Mouse (Mus musculus) testis, adult 2 months (tissue): ENCODE results near the gene Rps6ka5.

Experiments
- CTCF ChIP-seq: fragments of 200-500 bp; IDR thresholded peaks from 2 replicates; pipeline ENCODE4 v1.5.1; 2012; ENCODE audit warnings: low read depth, mild to moderate bottlenecking, inconsistent platforms, low read length, moderate library complexity; ENCODE audit not compliant: control insufficient read depth, insufficient read depth, insufficient replicate concordance
- POLR2A ChIP-seq: fragments of 200-500 bp; IDR thresholded peaks from 2 replicates; pipeline ENCODE4 v1.6.1; 2012; ENCODE audit warnings: low read depth, mild to moderate bottlenecking, inconsistent platforms, low read length, moderate library complexity; ENCODE audit not compliant: control insufficient read depth

- TF ChIP-seq CTCF (no peak), POLR2A (no peak)
Measured at GRCm38 (mm10) chr12:100720801-100721200, 6.0 kb downstream of the Rps6ka5 start.
